Mouse (Mus musculus) liver, embryonic 12.5 days (tissue): ENCODE results near the gene Cryba4. TPM values are rescaled to one million over a fixed set of nuclear protein-coding genes. Genes with fewer than 3 reads are reported as not detected.

Experiments
- ATAC-seq: fragments of 200-750 bp; cut with Nextera tagmentation; 2 replicates; pipeline ENCODE4 v1.8.0; 2017; ENCODE audit warnings: moderate number of reproducible peaks, mild to moderate bottlenecking, moderate library complexity
- H3K27ac ChIP-seq: fragments of 300-500 bp; sonication (generic); 2 replicates; pipeline ENCODE4 v1.5.1; 2016; ENCODE audit warnings: mild to moderate bottlenecking
- H3K27me3 ChIP-seq: fragments of 300-500 bp; sonication (generic); replicated peaks from 2 replicates; pipeline ENCODE4 v1.6.1; 2016; ENCODE audit warnings: mild to moderate bottlenecking, moderate library complexity
- H3K36me3 ChIP-seq: fragments of 300-500 bp; sonication (generic); 2 replicates; pipeline ENCODE4 v1.6.1; 2016; ENCODE audit warnings: mild to moderate bottlenecking, moderate library complexity
- H3K4me1 ChIP-seq: fragments of 300-500 bp; sonication (generic); 2 replicates; pipeline ENCODE4 v1.6.1; 2016
- H3K4me2 ChIP-seq: fragments of 300-500 bp; sonication (generic); 2 replicates; pipeline ENCODE4 v1.6.1; 2016; ENCODE audit warnings: mild to moderate bottlenecking, moderate library complexity
- H3K4me3 ChIP-seq: fragments of 300-500 bp; sonication (generic); 2 replicates; pipeline ENCODE4 v1.5.1; 2016; ENCODE audit warnings: mild to moderate bottlenecking, moderate library complexity
- H3K9ac ChIP-seq: fragments of 300-500 bp; sonication (generic); 2 replicates; pipeline ENCODE4 v1.6.1; 2016; ENCODE audit warnings: mild to moderate bottlenecking, moderate library complexity
- H3K9me3 ChIP-seq: fragments of 300-500 bp; sonication (generic); replicated peaks from 2 replicates; pipeline ENCODE4 v1.6.1; 2016; ENCODE audit warnings: mild to moderate bottlenecking, moderate library complexity
- WGBS: fragments of 180-500 bp; shearing (Covaris S2); methylation state at CpG from one replicate; pipeline ENCODE4 v1.1.7; 2016; ENCODE audit not compliant: insufficient replicate concordance; 5-methylcytosine and 5-hydroxymethylcytosine counted together
- polyA plus RNA-seq: library from polyadenylated mRNA; unstranded; fragments of >200 nt; fragmentation: Nextera tagmentation; extraction: Ambion mirVana; gene quantifications from 2 replicates; pipeline ENCODE4 v1.2.1, GENCODE M21; 2016

Gene Cryba4
- polyA plus RNA-seq, 1 experiment from 2014 or later: 0.77 TPM

DNA sequence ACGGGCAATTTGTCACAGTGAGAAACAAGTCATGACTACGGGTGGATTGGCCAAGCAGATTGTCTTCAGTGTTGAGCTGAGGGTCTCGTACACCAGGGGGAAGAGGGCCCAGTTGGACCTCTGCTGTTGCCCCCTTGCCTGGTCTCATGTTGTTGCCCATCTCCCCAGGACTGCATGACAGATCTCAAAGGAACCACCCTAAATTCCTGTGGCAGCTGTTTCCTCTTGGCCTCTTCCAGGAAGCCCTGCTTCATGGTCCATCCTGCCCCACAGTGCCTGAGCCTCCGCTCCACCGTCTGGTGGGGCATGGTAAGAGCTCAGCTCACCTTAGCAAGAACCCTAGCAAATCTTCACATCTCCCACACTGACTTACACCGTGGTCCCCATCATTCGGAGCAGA, 40.4 kb downstream of the Cryba4 start:
- Histone ChIP-seq H3K27ac (no peak overlapping the region), H3K27me3 (peaks cover 7% of the 10 kb centered on the region), H3K4me1 (peaks cover 18% of the 10 kb centered on the region; the same call in 1 of the 2 replicates), H3K4me2 (no peak overlapping the region), H3K9me3 (no peaks in the 10 kb centered on the region), H3K36me3 (no peaks in the 10 kb centered on the region), H3K4me3 (no peak overlapping the region), H3K9ac (no peak overlapping the region)
- WGBS: 72% methylated on average over 7 of the region's 7 CpGs
- no peak for ATAC-seq

DNA sequence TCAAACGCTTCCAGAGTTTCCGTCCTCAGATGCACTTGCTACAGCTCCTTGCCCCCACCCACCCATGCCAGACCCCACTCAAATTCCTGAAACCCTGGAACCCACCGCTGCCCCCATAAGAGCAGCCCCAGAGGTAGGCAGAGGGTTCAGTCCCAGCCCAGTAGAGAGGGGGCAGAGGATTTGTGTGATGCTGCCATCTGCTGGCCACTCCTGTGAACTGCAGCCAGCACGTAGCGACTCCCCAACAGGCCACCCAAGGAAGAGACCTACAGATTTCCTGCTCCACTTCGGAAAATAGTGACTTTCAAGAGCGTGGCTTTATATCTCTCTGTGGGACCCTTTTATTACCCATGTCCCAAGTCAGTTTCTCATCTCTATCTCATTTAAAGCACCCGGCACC, 42.2 kb downstream of the Cryba4 start:
- no peak overlapping the region for H3K4me2 ChIP-seq
- no peak overlapping the region for H3K4me3 ChIP-seq
- no peak overlapping the region for H3K9ac ChIP-seq
- H3K4me1 ChIP-seq: peaks cover 12% of the 10 kb centered on the region
- ATAC-seq: no peak
- H3K9me3 ChIP-seq: no peaks in the 10 kb centered on the region
- no peak overlapping the region for H3K27ac ChIP-seq
- H3K36me3 ChIP-seq: no peaks in the 10 kb centered on the region
- peaks cover 18% of the 10 kb centered on the region for H3K27me3 ChIP-seq
- 21% methylated on average over 8 of the region's 8 CpGs for WGBS

DNA sequence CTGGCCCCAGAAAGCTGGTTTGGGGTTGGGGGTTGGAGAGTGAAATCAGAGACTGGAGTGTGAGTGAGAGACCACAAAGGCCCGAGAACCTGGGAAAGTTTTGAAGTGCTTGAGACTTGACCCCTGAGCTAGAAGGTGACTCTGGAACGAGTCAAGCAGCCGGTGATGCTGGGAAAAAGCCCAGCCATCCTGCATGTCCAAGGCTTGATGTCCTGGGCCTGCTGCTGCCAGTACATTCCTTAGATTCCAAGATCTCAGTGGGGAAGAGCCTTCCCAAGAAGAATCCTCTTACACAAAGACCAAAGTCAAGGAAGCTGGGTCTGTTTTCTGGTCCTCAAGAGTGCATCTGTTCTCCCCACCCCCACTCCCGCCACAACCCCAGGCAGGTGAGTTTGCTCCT, 44.0 kb downstream of the Cryba4 start:
- Histone ChIP-seq H3K4me1 (no peaks in the 10 kb centered on the region; the same call in 1 of the 2 replicates), H3K27me3 (peaks cover 32% of the 10 kb centered on the region), H3K27ac (no peak overlapping the region), H3K9me3 (no peaks in the 10 kb centered on the region), H3K4me3 (no peak overlapping the region), H3K9ac (no peak overlapping the region), H3K36me3 (no peaks in the 10 kb centered on the region), H3K4me2 (no peak overlapping the region)
- WGBS: 46% methylated on average over 4 of the region's 4 CpGs
- ATAC-seq: no peak

DNA sequence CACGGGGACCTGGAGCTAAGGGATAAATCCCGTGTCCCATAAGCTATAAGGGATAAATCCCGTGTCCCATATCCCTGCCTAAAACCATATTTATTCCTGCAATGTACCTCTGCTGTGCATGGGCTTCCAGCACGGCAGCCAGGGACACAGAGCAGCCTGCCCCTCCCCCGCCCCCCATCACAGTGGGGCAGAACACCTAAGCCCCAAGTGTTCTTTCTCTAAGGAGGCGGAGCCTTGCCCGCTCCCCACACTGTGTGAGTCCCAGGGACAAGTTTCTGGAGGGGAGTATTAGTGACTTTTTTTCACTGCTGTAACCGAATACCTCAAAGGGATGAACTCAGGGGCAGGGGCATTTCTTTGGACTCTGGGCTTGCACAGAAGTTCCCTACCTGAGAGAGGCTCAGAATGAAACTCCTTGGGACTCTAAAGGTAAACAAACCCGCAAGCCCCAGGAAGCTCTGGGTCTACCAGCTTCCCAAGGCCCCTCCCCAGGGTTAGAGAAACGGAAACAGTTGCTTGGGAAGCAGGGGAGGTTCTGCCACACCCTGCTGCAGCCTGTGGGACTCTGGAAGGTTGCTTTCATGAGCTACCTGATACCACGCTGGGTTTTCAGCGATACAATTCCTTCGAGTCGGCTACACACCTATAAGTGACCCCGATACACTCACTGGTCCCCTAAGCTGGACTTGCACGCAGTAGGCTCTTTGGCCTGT, 45.6 kb downstream of the Cryba4 start:
- Histone ChIP-seq H3K9me3 (no peaks in the 10 kb centered on the region), H3K4me1 (no peaks in the 10 kb centered on the region; the same call in 1 of the 2 replicates), H3K9ac (no peak overlapping the region), H3K4me3 (no peak overlapping the region), H3K4me2 (no peak overlapping the region), H3K27me3 (peaks cover 32% of the 10 kb centered on the region), H3K36me3 (no peaks in the 10 kb centered on the region), H3K27ac (no peak overlapping the region)
- ATAC-seq: no peak
- 21% methylated on average over 16 of the region's 16 CpGs for whole genome bisulfite sequencing

DNA sequence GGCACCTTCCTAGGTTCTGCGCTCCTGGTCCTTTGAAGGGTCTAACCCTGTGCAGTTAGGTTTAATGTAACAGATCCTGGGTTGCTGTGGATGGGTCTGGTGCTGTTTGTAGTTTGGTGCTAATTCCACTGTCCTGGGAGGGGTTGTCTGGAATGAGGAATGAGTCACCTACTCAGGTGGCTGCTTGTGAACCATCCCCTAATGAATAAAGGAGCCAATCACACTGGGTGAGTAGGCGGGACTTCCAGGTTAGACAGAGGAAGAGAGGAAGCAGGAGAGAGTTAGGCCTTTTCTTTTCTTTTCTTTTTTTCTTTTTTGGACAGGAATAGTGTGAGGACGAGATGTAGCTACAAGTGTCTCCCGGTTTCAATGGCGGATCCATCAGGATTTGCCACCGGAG, 52.7 kb downstream of the Cryba4 start:
- H3K27me3 ChIP-seq: peaks cover 15% of the 10 kb centered on the region; the same call in 1 of the 2 replicates
- no peak for ATAC-seq
- H3K9ac ChIP-seq: no peak overlapping the region
- no peak overlapping the region for H3K27ac ChIP-seq
- H3K4me2 ChIP-seq: no peak overlapping the region
- H3K9me3 ChIP-seq: no peaks in the 10 kb centered on the region
- H3K4me1 ChIP-seq: no peaks in the 10 kb centered on the region
- no peaks in the 10 kb centered on the region for H3K36me3 ChIP-seq
- WGBS: 62% methylated on average over 6 of the region's 6 CpGs
- no peak overlapping the region for H3K4me3 ChIP-seq

Other genes starting within 250 kb of the Cryba4 start
- gene Crybb1, start 3.3 kb upstream of the Cryba4 start, polyA plus RNA-seq: 0.15 and 0.16 TPM in 2 replicates
- 40.5 and 45.1 TPM in 2 replicates for gene Tpst2, start 24.2 kb upstream of the Cryba4 start, polyA plus RNA-seq
- 19.7 and 20.7 TPM in 2 replicates for gene Tfip11, start 73.8 kb upstream of the Cryba4 start, polyA plus RNA-seq
- gene Srrd, start 90.5 kb upstream of the Cryba4 start, polyA plus RNA-seq: 23.1 and 26.1 TPM in 2 replicates
- gene Hps4, start 90.6 kb upstream of the Cryba4 start, polyA plus RNA-seq: 17.2 and 18.7 TPM in 2 replicates
- gene Gm6583, start 103.5 kb upstream of the Cryba4 start, polyA plus RNA-seq: 0.35 and 0.41 TPM in 2 replicates
- 0.93 and 1.1 TPM in 2 replicates for gene Asphd2, start 142.3 kb upstream of the Cryba4 start, polyA plus RNA-seq
- not detected in 2 replicates for gene Gm6588, start 196.9 kb upstream of the Cryba4 start, polyA plus RNA-seq